In genomic region chr6:114347831-114348754, GRCm38 (mm10) we compare ENCODE assay signal across 9 mouse cellular contexts. TPM values are rescaled to one million over a fixed set of nuclear protein-coding genes. Genes with fewer than 3 reads are reported as not detected.
DNase-seq lines count a peak whose midpoint lies in the region; ATAC-seq lines count a peak whose summit lies in the region.
"Had no signal": no experiment of that assay in that cellular context is flagged by ENCODE, and none has a peak within 500 bp of the region (broad histone marks: within the 10 kb centered on the region; RNA-seq: fewer than 3 reads in every experiment).

No protein-coding gene starts in this region.

- H3K9me3 ChIP-seq in intestine, embryonic 14.5 days (ENCODE audit: control insufficient read depth, low read length): no peaks in the 10 kb centered on the region
- H3K9me3 ChIP-seq in midbrain, embryonic 13.5 days: no peaks in the 10 kb centered on the region
- H3K9me3 ChIP-seq: neural tube, embryonic 13.5 days had no signal

- H3K36me3 ChIP-seq in intestine, embryonic 14.5 days (ENCODE audit: control insufficient read depth, insufficient read depth, low read length): no peaks in the 10 kb centered on the region
- H3K36me3 ChIP-seq in midbrain, embryonic 13.5 days: no peaks in the 10 kb centered on the region
- H3K36me3 ChIP-seq: neural tube, embryonic 13.5 days had no signal

- no peak overlapping the region for H3K4me2 ChIP-seq in intestine, embryonic 14.5 days (ENCODE audit: low read length)
- H3K4me2 ChIP-seq in midbrain, embryonic 13.5 days (replicated peaks): no peak overlapping the region
- H3K4me2 ChIP-seq: neural tube, embryonic 13.5 days had no signal

- H3K9ac ChIP-seq in intestine, embryonic 14.5 days (ENCODE audit: low read length): no peak overlapping the region
- H3K9ac ChIP-seq in midbrain, embryonic 13.5 days (replicated peaks): no peak overlapping the region
- H3K9ac ChIP-seq: neural tube, embryonic 13.5 days had no signal

- no peaks in the 10 kb centered on the region for H3K27me3 ChIP-seq in intestine, embryonic 14.5 days (replicated peaks; ENCODE audit: control insufficient read depth, insufficient read depth, low read length)
- H3K27me3 ChIP-seq in midbrain, embryonic 13.5 days: peaks cover 25% of the 10 kb centered on the region

- H3K27ac ChIP-seq in intestine, embryonic 14.5 days (ENCODE audit: low read depth): no peak overlapping the region
- no peak overlapping the region for H3K27ac ChIP-seq in midbrain, embryonic 13.5 days
- H3K27ac ChIP-seq: neural tube, embryonic 13.5 days had no signal

- DNase-seq in ZHBTc4 (ENCODE audit: low read depth, low spot score): peak; percentile 10
- DNase-seq in brain, adult 2 months (ENCODE audit: low read depth, low spot score): peak; percentile 90
- no peak for DNase-seq in intestine, embryonic 14.5 days (ENCODE audit: low spot score)
- no peak for DNase-seq in thymus, postnatal 25 days
- no peak for DNase-seq in heart, postnatal 36 days
- DNase-seq in urinary bladder, postnatal 25 days (ENCODE audit: low spot score): no peak

- no peak overlapping the region for H3K4me3 ChIP-seq in intestine, embryonic 14.5 days (ENCODE audit: low read depth, low read length)
- H3K4me3 ChIP-seq in midbrain, embryonic 13.5 days (replicated peaks): no peak overlapping the region
- H3K4me3 ChIP-seq: neural tube, embryonic 13.5 days had no signal

- 0 out of 2 replicates have a peak, but pooled peaks cover 4% of the 10 kb centered on the region for H3K4me1 ChIP-seq in intestine, embryonic 14.5 days (replicated peaks; ENCODE audit: control insufficient read depth, insufficient read depth, low read length)
- H3K4me1 ChIP-seq in midbrain, embryonic 13.5 days (replicated peaks): peaks cover 9% of the 10 kb centered on the region

- intact Hi-C loops in heart, postnatal 36 days (cut with DNase I): loop anchor here (5.0 kb wide), 1 partner anchor 54 kb away; no protein-coding TSS in a partner anchor

- WGBS in intestine, embryonic 14.5 days: 32% methylated on average over 13 of the region's 13 CpGs
- WGBS in midbrain, embryonic 13.5 days: 43% methylated on average over 13 of the region's 13 CpGs

- ATAC-seq in intestine, embryonic 14.5 days (replicated peaks; ENCODE audit: low FRiP score, low TSS enrichment, low read depth): peak; percentile 44; the same call in 1 of the 2 replicates
- peak; percentile 46 for ATAC-seq in midbrain, embryonic 13.5 days

RNA-seq across cellular contexts. Expression of gene Hrh1, which starts 49.6 kb away (rescaled TPM):
- 1.8 and 2.1 TPM in 2 replicates for polyA plus RNA-seq in intestine, embryonic 14.5 days (2014; fragmentation: Nextera tagmentation; extraction: Ambion mirVana)
- 0.35 and 0.52 TPM in 2 replicates for polyA plus RNA-seq in midbrain, embryonic 13.5 days (2015; fragmentation: Nextera tagmentation; extraction: Ambion mirVana)
- total RNA-seq in heart, postnatal 36 days (2021): under 1 TPM; 0.19 to 0.81 TPM
- polyA plus RNA-seq: heart, embryonic 16.5 days had no signal

Comparison
In these comparisons a context has a peak if more than half of its experiments do, and no peak if none do; other contexts are left out.
1. DNase-seq: peak in ZHBTc4 (single experiment) and brain, adult 2 months (single experiment); none in intestine, embryonic 14.5 days (single experiment), thymus, postnatal 25 days (single experiment), heart, postnatal 36 days (0 of 2) and urinary bladder, postnatal 25 days (single experiment).